Mouse (Mus musculus) small intestine, adult 2 months (tissue): ENCODE data around the gene Arntl.

ENCODE experiments used
- CTCF ChIP-seq: fragments of 200-500 bp; IDR thresholded peaks from 2 replicates; pipeline ENCODE4 v1.5.1; 2012; ENCODE audit warnings: low read depth, mild to moderate bottlenecking, control low read depth, inconsistent platforms, low read length, moderate library complexity, mixed read lengths; ENCODE audit not compliant: insufficient replicate concordance, insufficient read length; ENCODE audit errors: extremely low read depth
- POLR2A ChIP-seq: fragments of 200-500 bp; IDR thresholded peaks from 2 replicates; pipeline ENCODE4 v1.6.1; 2012; ENCODE audit warnings: low read depth, mild to moderate bottlenecking, control low read depth, inconsistent platforms, low read length, moderate library complexity

DNA sequence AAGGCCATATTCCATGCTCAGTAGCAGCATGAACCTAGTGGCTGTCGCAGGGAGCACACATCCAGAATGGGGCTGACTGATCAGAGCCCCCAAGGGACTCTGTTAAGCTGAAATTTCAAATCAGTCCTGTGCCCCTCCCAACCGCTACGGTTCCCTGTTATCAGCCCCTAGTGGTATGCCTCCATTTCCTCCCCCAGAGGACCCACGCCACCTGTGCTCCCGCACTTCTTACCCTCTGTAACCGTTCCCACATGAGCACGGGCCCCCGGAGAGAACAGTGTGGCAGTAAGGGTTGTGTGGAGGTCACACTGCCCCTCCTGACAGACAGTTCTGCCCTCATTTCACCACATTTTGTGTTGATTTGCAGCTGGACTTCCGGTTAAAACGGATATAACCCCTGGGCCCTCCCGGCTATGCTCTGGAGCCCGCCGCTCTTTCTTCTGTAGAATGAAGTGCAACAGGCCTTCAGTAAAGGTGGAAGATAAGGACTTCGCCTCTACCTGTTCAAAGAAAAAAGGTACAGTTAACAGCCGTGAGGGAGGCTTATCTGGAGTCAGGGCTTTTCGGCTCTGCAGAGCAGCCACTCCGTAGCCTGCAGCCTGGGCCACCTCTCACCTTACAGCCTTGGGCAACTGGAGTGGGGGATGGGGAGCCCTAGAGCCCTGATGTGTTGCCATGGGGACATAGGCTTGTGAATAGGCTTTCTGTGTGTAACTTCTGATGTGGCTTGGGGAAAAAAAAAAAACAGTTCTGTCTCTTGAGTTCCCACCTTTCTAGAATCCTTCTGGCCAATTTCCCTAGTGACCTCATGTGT, 88.0 kb downstream of the Arntl start:
- TF ChIP-seq CTCF (no peak), POLR2A (no peak)
